Mouse (Mus musculus) c-Kit-positive CD71-negative TER-119-negative erythroid progenitor cells, embryonic 14.5 days (primary cell): ENCODE results near the gene Rtl8a.
"Not testable (repeated sequence)": the region's sequence is repeated elsewhere in the genome, so short reads cannot be mapped to it uniquely, and the experiment has no call there.

Experiments
- DNase-seq: peaks from one replicate; pipeline ENCODE4 v3.0.0-alpha.2; 2013; ENCODE audit warnings: low read depth

Rtl8a gene

DNA sequence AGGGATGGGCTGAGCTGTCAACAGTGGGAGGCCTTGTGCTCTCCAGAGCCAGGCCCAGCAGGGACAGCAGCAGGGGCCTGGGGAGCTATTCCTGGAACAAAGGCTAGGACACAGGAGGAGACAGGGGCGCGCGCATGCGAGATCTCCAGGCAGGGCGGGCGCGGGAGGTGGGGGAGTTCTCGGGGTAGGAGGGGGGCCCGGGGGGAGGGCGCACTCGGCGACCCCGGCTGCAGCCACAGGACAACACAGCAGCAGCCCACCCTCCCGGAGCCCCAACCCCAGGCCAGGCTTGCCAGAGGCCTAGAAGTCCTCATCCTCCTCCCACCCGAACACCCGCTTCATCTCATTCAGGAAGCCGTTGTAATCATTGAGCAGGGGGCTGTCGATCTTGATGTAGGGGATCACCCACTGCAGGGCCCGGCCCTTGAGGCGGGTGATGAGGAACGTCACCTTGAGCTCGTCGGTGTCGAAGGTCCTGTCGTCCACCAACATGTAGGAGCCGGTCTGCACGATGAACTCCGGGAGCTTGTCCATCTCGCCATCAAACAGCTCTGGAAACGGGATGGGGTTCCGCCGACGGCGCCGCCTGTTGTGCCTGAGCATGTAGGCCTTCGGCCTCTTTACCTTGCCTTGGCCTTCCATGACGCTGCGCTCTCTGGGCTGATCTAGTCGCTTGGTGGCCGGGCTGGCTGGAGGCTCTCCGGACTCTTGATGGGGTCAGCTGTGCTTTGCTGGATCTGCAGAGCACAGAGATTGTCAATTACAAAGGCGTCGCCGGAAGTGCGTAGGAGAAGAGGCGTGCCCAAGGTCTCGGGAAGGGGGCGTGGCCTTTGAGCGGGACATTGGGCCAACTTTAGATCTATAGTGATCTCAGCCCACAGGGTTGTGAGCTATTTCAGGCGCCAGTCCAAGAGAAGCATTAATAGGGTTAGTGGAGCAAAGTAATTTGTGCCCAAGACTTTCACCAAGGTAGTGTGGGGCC is at the start of gene Rtl8a:
Gene Rtl8a, minus strand, starts transcription at position 703 of the 982 bp plus-strand sequence.
- DNase-seq: peak; percentile 50

DNA sequence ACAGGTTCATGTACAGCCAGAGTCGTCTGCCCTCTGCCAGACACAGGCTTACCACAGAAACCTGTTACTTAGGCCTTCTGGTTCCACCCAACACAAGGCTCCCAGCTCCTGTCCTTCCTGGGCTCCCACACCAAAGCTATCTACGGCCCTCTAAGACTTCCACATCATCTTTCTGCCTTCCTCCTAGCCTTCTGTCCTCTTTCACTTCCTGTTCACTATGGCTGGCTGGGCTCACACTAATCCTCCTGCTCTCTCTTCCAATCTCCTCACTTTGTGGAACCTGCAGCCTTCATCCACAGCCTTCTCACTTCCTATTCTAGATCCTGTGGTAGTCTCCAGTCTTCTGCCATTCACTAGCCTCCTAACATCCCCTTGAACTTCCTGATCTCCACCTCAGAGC is 49.7 kb upstream of the Rtl8a start:
- no peak for DNase-seq

DNA sequence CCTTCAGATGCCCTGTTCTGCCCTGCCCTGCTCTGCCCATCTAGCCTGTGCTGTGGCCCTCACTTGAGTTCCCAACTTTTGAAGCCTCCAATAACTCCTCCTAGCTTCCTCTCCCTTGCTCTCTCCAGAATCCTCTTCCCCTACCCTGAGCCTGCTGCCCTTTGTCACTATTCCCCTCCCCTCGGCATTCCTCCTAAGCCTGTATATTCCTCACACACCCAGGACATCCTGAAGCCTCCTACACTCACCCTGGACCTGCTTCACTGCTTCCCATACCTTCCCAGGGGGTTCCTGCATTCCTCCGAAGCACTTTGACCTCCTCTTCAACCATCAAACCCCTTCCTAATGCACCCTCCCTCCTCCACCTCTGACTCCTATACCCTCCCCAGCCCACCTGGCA is 48.6 kb upstream of the Rtl8a start:
- DNase-seq: no peak

DNA sequence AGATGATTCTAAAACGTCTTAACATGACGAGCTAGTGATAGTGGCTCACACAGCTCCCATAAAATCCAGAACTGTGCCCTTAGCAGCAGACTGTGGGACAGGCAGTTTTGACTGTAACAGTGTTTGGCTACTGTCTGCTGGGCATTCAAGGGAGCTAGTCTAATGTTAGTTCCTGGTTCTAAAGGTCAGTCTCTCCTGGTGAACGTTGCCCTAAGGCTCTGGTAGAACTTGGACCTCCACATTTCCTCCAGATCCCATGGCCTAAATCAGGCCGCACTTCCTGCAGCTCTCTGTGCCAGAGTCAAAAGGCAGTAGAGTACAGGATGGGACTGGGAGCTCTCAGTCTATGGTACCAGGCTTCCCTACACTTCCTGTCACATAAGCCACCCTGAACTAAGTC is 41.2 kb upstream of the Rtl8a start:
- not testable (repeated sequence) for DNase-seq

DNA sequence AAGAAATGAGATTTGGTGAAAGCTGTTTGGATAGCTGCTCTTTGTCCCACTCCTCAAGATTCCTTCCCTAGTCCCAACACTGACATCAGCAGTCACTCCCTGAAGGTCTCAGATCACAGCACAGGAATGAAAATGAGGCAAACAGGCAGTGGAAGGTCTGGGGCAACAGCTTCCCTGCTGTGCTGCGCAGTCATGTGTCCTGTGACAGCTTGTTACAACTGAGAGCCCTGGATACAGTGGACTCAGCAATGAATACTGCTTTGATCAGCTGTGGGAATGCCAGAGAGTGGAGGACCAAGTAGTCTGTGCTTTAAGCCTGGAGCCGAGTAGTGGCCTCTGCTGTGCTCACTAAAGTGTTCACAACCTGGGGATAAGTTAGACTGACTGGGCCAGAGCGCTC is 39.2 kb upstream of the Rtl8a start:
- not testable (repeated sequence) for DNase-seq

DNA sequence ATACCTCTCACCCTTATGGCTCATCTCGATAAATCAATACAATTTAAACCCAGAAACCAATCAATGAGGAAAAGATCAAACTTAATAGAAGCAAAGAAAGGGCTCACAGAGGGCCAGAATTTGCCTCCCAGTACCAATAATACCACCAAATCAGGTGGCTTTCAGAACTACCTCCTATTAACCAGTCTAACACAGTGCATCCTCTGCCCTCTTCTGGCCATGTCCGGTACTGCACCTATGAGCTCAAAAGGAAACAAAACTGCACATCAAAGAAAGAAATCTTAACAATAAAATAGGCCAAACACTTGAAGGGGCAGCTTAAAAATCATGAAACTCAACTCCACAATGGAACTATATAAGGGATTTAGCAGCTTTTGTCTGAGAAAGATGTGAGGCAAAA is 33.5 kb upstream of the Rtl8a start:
- DNase-seq: not testable (repeated sequence)

DNA sequence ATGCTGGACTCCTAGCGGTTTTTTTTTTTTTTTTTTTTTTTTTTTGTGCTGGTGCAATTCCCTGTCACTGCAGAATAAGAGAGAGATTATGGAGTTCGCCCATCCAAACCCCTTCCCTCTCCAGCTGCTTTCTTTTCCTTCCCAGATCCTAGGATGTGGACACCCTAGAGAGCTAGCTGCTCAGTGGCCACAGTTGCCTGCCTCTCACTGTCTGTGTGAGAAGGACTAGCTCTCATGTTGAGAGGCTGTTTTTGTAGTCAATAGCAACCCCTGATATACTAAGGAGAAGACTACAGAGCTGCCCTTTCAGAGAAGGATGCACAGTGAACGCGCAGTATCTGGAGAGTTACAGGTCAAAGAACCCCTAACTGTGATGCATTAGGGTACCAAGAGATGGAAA is 27.2 kb upstream of the Rtl8a start:
- not testable (repeated sequence) for DNase-seq

DNA sequence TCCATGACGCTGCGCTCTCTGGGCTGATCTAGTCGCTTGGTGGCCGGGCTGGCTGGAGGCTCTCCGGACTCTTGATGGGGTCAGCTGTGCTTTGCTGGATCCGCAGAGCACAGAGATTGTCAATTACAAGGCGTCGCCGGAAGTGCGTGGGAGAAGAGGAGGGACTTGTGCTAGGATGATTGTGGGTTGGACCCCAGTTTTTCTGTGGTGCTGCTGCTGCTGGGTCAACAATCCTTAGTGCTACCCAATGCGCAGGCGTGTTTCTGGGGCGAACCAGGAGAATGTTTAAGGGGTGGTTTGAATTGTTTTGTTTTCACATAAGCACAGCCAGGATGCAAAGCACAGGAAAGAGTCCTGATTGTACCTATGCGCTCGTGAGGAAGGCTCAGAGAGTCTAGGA is 26.8 kb upstream of the Rtl8a start, which contains the start of gene Rtl8b:
Gene Rtl8b, minus strand, starts transcription at position 115 of the 400 bp plus-strand sequence.
- peak; percentile 43 for DNase-seq

DNA sequence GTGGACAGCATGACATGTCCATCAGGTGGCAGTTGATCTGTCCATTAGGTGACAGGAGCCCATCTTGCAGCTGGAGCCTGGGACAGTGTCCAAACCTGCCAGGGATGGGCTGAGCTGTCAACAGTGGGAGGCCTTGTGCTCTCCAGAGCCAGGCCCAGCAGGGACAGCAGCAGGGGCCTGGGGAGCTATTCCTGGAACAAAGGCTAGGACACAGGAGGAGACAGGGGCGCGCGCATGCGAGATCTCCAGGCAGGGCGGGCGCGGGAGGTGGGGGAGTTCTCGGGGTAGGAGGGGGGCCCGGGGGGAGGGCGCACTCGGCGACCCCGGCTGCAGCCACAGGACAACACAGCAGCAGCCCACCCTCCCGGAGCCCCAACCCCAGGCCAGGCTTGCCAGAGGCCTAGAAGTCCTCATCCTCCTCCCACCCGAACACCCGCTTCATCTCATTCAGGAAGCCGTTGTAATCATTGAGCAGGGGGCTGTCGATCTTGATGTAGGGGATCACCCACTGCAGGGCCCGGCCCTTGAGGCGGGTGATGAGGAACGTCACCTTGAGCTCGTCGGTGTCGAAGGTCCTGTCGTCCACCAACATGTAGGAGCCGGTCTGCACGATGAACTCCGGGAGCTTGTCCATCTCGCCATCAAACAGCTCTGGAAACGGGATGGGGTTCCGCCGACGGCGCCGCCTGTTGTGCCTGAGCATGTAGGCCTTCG is 26.2 kb upstream of the Rtl8a start:
- DNase-seq: not testable (repeated sequence)

DNA sequence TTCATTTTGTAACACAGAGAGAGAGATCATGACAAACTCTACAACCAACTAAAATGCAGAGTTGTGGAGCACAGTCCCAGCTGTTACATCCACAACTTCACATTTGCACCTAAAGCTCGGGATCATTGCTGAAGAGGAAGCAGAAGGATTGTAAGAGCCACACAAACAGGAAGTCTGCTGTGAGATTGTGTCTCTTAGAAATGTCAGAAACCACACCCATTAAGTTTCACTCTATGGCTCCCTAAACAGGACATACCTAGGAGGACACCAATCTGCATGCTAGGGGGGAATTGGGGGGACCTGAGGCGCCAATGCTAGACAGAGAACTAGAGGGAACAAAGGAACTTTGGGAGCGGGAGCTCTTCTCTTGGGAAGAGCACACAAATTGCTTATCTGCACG is 9.4 kb upstream of the Rtl8a start:
- DNase-seq: not testable (repeated sequence)

DNA sequence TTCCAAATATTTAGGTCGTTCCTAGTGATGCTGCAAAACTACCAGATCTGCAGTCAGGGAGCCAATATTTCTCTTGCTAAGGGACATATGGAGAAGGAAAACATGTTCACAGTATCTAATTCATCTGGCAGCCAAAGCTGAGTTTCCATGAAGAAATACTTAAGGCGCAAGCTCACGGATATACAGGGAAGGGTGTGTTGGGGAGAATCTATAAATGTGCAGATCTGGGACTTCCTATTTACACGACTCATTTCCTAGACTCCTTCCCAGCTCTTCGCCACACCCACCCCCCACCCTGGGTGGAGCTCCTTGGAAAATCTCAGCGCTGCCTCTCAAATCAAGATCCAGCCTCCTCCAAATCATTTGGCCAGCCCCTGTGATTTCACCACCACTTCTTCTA is 2.4 kb upstream of the Rtl8a start:
- DNase-seq: no peak

DNA sequence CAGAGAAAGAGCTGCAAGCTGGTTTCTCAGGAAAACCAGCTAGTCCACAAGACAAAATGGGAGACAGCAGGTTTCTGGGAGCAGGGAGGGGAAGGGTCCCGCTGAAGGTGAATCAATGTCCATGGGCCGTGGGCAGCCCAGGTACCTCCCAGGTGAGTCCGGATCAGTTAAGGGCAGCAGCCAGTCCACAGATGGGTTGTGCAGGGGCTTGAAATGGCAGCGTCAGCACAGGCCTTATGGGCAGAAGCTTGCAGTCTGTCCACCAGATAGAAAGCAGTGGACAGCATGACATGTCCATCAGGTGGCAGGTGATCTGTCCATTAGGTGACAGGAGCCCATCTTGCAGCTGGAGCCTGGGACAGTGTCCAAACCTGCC is 890 bp downstream of the Rtl8a start:
- DNase-seq: not testable (repeated sequence)

DNA sequence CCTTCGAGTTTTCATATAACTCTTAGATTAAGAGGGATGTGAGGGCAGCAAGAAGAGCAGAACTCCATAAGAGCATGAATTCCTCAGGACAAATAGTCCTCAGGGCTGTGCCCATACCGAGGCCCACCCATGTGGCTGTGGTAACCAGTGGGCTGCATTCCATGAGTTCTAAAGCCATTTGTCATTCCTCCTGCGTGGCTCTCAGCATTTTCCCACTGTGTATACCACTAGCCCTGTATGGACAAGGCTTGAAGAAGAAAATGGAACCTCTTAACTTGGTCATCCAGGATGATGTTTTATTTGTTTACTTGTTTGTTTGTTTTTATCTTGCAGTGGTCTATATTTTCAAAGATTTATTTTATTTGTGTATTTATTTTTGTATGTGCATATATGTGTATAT is 5.4 kb downstream of the Rtl8a start:
- not testable (repeated sequence) for DNase-seq

DNA sequence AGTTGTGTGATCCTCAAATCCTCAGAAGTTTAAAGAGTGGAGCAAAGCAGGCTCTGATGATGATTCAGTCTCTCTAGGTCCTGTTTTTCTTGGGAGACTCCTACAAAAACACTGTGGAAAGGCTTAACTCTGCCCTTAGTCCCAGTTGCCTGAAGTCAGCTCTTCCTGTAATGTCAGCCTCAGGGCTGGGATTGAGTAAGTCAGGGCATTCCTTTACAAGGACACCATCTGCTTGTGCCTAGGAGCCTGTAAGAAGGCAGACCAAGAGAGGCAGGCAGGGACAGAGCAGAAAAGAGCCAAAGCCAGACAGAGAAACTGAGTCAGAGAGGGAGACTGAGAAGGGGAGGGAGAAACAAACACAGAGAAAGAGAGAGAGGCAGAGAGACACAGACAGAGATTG is 32.1 kb downstream of the Rtl8a start:
- DNase-seq: not testable (repeated sequence)

DNA sequence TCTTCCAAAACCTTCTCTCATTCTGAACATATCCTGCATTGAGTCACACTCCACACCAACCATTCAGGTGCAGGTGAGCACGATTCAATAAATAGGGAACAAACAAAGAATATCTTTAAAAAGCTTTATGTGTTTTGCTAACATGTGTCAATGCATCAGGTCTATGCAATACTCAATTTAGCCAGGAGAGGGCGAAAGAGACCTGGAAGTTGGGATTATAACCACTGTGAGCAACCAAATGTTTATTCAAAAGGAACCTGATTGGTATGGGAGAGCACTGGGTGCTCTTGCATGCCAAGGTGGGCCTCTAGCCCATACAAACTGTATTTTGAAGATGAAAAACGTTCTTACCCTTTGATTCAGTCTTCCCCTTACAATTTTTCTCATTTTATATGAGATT is 32.9 kb downstream of the Rtl8a start:
- DNase-seq: peak; percentile 48

DNA sequence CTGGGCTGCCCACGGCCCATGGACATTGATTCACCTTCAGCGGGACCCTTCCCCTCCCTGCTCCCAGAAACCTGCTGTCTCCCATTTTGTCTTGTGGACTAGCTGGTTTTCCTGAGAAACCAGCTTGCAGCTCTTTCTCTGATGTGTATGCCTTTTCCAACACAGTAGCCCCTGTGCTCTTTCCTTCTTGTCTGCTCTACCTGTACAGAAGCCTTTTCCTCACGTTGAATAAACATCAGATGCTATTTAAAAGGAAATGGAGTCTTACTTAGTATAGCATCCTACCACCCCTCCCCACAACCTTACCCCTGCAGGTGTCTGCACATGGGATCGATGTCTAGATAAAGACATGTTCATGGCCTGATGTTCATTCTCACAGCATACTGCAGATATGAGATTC is 34.6 kb downstream of the Rtl8a start, which contains the start of gene Gm14597:
Gene Gm14597, minus strand, starts transcription at position 101 of the 400 bp plus-strand sequence.
- not testable (repeated sequence) for DNase-seq

DNA sequence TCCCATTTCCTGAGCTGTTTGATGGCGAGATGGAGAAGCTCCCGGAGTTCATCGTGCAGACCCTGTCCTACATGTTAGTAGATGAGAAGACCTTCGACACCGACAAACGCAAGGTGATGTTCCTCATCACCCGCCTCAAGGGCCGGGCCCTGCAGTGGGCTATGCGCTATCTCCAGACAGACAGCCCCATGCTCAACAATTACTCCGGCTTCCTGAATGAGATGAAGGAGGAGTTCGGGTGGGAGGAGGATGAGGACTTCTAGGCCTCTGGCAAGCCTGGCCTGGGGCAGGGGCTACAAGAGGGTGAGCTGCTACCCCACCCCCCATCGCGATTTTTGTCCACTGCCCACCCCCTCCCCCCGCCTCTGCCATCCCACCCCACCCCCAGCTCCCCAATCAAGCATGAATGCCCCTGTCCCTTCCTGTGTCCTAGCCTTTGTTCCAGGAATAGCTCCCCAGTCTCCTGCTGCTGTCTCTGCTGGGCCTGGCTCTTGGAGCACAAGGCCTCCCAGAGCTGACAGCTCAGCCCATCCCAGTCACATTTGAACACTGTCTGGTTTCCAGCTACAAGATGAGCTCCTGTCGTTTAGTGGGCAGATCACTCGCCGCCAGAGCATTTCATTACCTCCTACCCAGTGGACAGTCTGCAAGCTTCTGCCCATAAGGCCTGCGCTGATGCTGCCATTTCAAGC is 35.2 kb downstream of the Rtl8a start:
- DNase-seq: no peak

DNA sequence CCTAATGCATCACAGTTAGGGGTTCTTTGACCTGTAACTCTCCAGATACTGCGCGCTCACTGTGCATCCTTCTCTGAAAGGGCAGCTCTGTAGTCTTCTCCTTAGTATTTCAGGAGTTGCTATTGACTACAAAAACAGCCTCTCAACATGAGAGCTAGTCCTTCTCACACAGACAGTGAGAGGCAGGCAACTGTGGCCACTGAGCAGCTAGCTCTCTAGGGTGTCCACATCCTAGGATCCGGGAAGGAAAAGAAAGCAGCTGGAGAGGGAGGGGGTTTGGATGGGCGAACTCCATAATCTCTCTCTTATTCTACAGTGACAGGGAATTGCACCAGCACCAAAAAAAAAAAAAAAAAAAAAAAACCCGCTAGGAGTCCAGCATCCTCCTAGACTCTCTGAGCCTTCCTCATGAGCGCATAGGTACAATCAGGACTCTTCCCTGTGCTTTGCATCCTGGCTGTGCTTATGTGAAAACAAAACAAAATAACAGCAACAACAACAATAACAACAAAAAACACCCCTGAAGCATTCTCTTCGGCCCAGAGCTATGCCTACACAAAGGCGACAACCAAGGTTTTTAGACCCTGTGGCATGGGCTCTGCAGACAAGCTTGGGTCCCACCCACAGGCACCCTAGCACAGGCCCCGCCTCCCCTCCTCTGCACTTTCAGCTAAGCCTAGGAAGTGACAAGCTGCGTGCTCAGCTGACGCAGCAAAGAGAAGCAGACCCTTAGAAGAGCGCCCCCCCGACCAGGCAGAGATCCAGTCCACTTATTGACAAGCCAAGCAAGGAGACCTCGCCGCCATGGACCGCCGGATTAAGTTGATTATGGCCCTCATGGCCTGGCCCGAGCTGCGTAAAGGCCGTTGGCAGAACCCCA is 36.0 kb downstream of the Rtl8a start, which contains the start of gene Rtl8c:
Gene Rtl8c, plus strand, starts transcription at position 791 of the 880 bp plus-strand sequence.
- peak; percentile 20 for DNase-seq

DNA sequence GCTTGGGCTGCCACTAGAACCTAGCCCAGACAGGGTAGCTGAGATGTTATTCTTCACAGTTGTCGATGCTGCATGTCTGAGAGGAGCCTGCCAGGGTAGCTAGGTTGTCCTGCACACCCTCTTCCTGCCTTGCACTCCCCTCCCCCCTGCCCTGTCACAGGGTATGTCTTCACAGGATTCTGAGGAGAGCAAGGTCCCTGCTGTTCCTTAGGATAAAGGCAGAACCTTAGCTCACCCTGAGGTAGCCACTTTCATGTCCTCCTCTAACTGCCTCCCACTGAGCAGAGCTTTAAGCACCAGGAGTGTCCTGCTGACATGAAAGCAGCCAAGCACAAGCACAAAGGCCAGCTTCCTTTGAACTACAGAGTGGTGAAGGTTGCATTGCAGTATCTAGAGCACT is 37.3 kb downstream of the Rtl8a start:
- DNase-seq: not testable (repeated sequence)

DNA sequence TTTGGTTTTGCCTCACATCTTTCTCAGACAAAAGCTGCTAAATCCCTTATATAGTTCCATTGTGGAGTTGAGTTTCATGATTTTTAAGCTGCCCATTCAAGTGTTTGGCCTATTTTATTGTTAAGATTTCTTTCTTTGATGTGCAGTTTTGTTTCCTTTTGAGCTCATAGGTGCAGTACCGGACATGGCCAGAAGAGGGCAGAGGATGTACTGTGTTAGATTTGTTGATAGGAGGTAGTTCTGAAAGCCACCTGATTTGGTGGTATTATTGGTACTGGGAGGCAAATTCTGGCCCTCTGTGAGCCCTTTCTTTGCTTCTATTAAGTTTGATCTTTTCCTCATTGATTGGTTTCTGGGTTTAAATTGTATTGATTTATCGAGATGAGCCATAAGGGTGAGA is 43.5 kb downstream of the Rtl8a start:
- not testable (repeated sequence) for DNase-seq
